Mouse (Mus musculus) thymus, adult 2 months (tissue): Measurements from ENCODE around the gene Ola1.

Experiments used
- CTCF ChIP-seq: fragments of 200-500 bp; IDR thresholded peaks from 2 replicates; pipeline ENCODE4 v1.5.1; 2012; ENCODE audit warnings: mild to moderate bottlenecking, control low read depth, low read length, moderate library complexity, borderline replicate concordance; ENCODE audit not compliant: control insufficient read depth, poor library complexity, insufficient read depth; ENCODE audit errors: extremely low read depth
- POLR2A ChIP-seq: fragments of 200-500 bp; IDR thresholded peaks from 2 replicates; pipeline ENCODE4 v1.6.1; 2012; ENCODE audit warnings: mild to moderate bottlenecking, low read length, control low read depth, moderate library complexity; ENCODE audit not compliant: control insufficient read depth, poor library complexity, insufficient read depth; ENCODE audit errors: extremely low read depth

GRCm38 (mm10) chr2:73096491-73096890 is 122.2 kb downstream of the Ola1 start:
- TF ChIP-seq POLR2A = no peak
- TF ChIP-seq CTCF = no peak
